Mouse (Mus musculus): ENCODE results near the gene Ppp1r3d. TPM values are rescaled to one million over a fixed set of nuclear protein-coding genes. Genes with fewer than 3 reads are reported as not detected.

Gene Ppp1r3d
- not detected for polyA plus RNA-seq (2017; shearing (Covaris generic))

DNA sequence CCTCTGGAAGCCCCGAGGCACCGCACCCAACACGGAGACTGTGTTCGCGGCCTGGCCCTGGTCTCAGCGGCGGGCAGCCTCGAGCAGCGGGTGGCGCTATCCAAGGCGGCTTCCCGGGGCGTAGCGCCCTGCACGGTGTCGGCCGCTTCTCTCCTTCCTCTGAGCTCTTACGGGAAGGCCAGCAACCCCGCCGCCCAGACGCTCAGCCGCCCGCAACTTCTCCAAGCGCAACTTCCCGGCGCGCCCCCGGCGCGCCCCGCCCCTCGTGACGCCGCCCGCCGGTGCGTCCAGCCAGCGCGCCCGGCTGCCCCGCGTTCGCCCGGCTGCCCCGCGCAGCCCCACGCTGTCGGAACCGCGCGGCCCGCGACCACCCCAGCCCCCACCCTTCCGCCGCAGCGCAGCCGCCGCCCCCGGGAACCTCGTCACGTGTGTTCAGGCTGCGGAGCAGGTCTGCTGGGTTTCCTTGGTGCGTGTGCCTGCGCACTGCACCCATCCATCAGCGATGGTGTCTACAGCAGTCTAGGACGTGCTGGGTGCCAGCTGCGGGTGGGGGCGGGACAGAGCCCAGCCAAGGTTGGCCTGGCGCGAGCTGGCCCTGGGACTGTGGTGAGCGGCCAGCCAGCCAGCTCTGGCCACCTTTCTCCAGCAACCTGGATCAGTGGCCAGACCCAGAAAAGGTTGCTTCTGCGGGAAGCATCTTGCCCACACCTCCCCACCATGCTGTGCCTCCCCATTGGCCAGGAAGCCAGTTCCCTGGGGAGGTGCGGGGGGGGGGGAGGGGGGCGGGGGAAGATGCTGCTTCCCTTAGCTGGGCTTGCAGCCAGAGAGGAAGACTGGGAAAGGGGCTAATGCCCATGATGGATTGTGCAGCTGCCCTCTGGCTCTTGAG lies at the start of gene Ppp1r3d, which contains the start of gene Fam217b:
TSS of gene Ppp1r3d (minus strand) at position 212 of the 889 bp plus-strand sequence.
TSS of gene Fam217b (plus strand) at position 264 of the 889 bp plus-strand sequence.

DNA sequence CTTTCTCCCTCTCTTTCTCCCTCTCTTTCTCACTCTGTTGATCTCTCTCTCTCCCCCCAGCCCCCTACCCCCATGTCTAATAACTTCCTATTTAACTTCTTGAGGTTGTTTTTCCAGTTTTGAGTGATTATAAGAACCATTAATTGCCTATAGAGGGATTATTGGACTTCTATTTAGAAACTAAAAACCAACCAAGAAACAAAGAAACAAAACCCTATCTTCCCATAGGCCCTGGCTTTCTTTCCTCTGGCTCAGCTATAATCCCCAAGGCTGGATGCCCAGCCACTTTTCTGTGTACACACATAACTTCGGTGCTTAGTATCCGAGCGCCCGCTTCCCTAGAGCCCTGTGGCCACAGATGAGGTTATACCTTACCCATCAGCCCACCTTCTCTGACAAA lies 16.0 kb upstream of the Ppp1r3d start, which contains the start of gene Cdh26:
TSS of gene Cdh26 (plus strand) at position 301 of the 400 bp plus-strand sequence.

DNA sequence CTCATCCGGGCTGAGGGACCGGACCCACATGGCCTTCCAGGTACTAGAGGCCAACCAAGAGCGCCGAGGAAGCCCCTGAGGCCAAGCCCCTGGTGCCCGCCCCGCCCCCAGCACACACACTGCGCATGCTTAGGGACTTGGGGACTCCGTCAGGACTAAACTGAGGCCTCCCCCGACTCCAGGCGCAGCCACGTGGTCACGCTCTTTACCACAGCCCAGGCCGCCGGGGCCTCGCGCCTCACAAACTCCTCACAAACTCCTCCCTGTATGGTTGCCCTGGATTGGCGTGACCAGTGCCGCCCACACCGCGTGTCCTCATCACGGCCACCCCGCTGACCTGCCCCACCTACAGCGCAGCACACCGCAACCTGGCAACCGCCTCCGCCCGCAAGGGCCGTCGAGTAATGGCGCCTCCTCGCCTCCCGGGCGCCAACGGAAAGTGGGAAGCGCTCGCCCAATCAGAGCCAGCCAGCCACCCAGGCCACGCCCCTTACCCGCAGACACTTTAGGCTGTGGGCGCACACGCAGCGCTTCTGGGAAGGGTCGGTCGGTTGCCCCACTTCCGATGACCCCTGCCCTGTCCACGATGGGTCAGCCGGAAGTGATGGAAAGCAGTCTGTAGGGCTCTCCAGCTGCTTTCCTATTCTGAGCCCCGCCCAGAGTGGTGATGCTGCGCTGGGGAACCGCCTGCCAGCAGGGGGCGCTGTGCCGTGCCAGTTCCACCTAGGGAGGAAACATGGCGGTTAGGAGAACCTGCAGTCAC lies 7.0 kb downstream of the Ppp1r3d start, which contains the start of gene Sycp2:
TSS of gene Sycp2 (minus strand) at position 633 of the 763 bp plus-strand sequence.

Other genes with a start within 250 kb of the Ppp1r3d start
- gene Sycp2, start 6.8 kb downstream of the Ppp1r3d start, polyA plus RNA-seq (2017; shearing (Covaris generic)), result 0.14 TPM
- gene Fam217b, start 52 bp upstream of the Ppp1r3d start, polyA plus RNA-seq (2017; shearing (Covaris generic)), result not detected
- not detected for gene Cdh26, start 16.1 kb upstream of the Ppp1r3d start, polyA plus RNA-seq (2017; shearing (Covaris generic))